Mouse (Mus musculus) liver, embryonic 13.5 days (tissue): ENCODE results near the gene Wbp2. TPM values are rescaled to one million over a fixed set of nuclear protein-coding genes. Genes with fewer than 3 reads are reported as not detected.

ENCODE experiments used
- ATAC-seq: fragments of 200-750 bp; cut with Nextera tagmentation; 2 replicates; pipeline ENCODE4 v1.8.0; 2017; ENCODE audit warnings: low read depth, mild to moderate bottlenecking, moderate number of reproducible peaks, moderate library complexity
- DNase-seq: peaks from one replicate; pipeline ENCODE4 v3.0.0; 2022
- H3K27ac ChIP-seq: fragments of 300-500 bp; sonication (generic); 2 replicates; pipeline ENCODE4 v1.5.1; 2015; ENCODE audit warnings: moderate library complexity, mild to moderate bottlenecking, inconsistent platforms
- H3K27me3 ChIP-seq: fragments of 300-500 bp; sonication (generic); 2 replicates; pipeline ENCODE4 v1.6.1; 2015; ENCODE audit warnings: mild to moderate bottlenecking, inconsistent platforms
- H3K36me3 ChIP-seq: fragments of 300-500 bp; sonication (generic); 2 replicates; pipeline ENCODE4 v1.6.1; 2015; ENCODE audit warnings: mild to moderate bottlenecking, inconsistent platforms
- H3K4me1 ChIP-seq: fragments of 300-500 bp; sonication (generic); replicated peaks from 2 replicates; pipeline ENCODE4 v1.6.1; 2015; ENCODE audit warnings: inconsistent platforms
- H3K4me2 ChIP-seq: fragments of 300-500 bp; sonication (generic); 2 replicates; pipeline ENCODE4 v1.6.1; 2015; ENCODE audit warnings: inconsistent platforms, mild to moderate bottlenecking, moderate library complexity
- H3K4me3 ChIP-seq: fragments of 300-500 bp; sonication (generic); replicated peaks from 2 replicates; pipeline ENCODE4 v1.5.1; 2015; ENCODE audit warnings: mild to moderate bottlenecking, inconsistent platforms
- H3K9ac ChIP-seq: fragments of 300-500 bp; sonication (generic); 2 replicates; pipeline ENCODE4 v1.6.1; 2015; ENCODE audit warnings: mild to moderate bottlenecking, inconsistent platforms
- H3K9me3 ChIP-seq: fragments of 300-500 bp; sonication (generic); replicated peaks from 2 replicates; pipeline ENCODE4 v1.6.1; 2016; ENCODE audit warnings: inconsistent platforms
- WGBS: fragments of 180-500 bp; shearing (Covaris S2); methylation state at CpG from one replicate; pipeline ENCODE4 v1.1.7; 2015; ENCODE audit not compliant: insufficient replicate concordance; 5-methylcytosine and 5-hydroxymethylcytosine counted together
- polyA plus RNA-seq: library from polyadenylated mRNA; unstranded; fragments of >200 nt; fragmentation: Nextera tagmentation; extraction: Ambion mirVana; gene quantifications from 2 replicates; pipeline ENCODE4 v1.2.1, GENCODE M21; 2015

The Wbp2 gene
- polyA plus RNA-seq, 1 experiment from 2014 or later = 58.9 TPM

DNA sequence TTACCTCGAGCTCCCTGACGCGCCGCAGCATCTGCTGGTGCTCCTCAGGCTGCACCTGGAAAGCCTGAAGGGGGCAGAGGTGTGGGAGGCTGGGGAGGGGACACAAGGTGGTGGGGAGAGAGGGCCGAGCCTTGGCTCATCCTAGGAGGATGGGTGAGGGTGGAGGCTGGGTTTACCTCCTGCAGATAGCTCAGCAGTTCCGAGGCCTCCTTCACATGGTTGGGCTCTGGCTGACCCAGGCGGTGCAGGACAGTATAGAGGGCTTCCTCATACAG lies 10.6 kb downstream of the Wbp2 start:
- Histone ChIP-seq H3K27ac (peak overlapping the region; percentile 99), H3K4me3 (peak overlapping the region; percentile 75), H3K4me2 (peak overlapping the region; percentile 99), H3K36me3 (peaks cover 50% of the 10 kb centered on the region), H3K9me3 (no peaks in the 10 kb centered on the region), H3K4me1 (peaks cover 79% of the 10 kb centered on the region), H3K9ac (peak overlapping the region; percentile 96), H3K27me3 (no peaks in the 10 kb centered on the region)
- DNase-seq (no peak), ATAC-seq (0 out of 2 replicates have a peak, but pooled peaks have one; percentile 9)
- 48% methylated on average over 7 of the region's 7 CpGs for WGBS

DNA sequence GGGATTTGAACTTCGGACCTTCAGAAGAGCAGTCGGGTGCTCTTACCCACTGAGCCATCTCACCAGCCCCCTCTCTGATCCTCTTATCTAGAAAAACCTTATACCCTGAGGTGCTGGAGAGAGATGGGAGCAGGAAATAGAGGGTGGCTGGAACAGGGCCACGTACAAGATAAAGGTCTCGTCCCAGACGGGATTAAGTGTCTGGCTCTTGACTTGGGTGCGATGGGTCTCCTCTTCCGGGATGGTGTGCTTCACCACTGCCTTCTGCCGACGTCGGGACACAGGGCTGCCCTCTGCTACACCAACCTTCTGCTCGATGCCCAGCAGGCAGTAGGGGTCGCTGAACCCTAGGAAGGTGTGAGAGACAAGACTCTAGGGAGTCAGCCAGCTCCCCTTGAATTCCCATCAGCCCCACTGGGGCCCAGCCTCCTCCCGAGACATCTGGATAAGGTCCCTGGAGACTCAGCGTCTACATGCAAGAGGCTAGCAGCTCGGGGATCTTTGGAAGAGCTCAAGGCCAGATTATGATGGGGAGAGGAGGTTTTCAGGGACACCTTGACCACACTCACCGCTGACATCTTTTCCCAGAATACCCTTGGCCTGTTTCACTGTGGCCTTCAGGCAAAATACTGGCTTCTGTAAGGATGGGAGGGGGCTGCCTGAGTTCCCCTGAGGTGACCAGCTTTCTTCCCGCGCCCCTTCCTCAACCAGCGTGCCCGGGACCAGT lies 11.1 kb downstream of the Wbp2 start:
- Histone ChIP-seq H3K9ac (peak overlapping the region; percentile 96), H3K36me3 (peaks cover 45% of the 10 kb centered on the region), H3K27ac (peak overlapping the region; percentile 99), H3K4me1 (peaks cover 74% of the 10 kb centered on the region), H3K4me3 (peak overlapping the region; percentile 75), H3K9me3 (no peaks in the 10 kb centered on the region), H3K27me3 (no peaks in the 10 kb centered on the region), H3K4me2 (peak overlapping the region; percentile 99)
- WGBS = 21% methylated on average over 20 of the region's 20 CpGs
- peak; percentile 60 for DNase-seq
- ATAC-seq = peak; percentile 2; the same call in 1 of the 2 replicates

DNA sequence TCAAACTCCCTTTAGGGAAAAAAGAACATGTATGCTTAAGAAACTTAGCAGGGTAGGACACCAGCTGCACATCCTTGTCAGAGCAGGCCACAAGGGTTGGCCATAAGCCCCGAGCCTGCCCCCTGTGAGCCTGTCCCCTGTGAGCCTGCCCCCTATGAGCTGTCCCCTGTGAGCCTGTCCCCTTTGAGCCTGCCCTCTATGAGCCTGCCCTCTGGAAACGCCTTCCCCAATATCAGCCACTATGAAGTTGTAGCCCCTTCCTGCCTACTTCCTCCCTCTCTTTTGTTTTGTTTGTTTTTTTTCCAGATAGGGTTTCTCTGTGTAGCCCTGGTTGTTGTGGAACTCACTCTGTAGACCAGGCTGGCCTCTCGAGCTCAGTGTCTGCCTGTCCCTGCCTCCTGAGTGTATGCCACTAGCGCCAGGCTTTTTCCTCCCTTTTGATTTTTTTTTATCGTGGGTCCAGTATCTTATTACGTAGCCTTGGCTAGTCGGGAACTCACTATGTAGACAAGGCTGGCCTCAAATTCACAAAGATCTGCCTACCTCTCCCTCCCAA lies 12.3 kb downstream of the Wbp2 start:
- ATAC-seq (no peak), DNase-seq (no peak)
- Histone ChIP-seq H3K27me3 (no peaks in the 10 kb centered on the region), H3K4me1 (peaks cover 62% of the 10 kb centered on the region), H3K4me2 (no peak overlapping the region), H3K4me3 (no peak overlapping the region), H3K36me3 (peaks cover 36% of the 10 kb centered on the region), H3K9ac (peak overlapping the region; percentile 23; the same call in 1 of the 2 replicates), H3K9me3 (no peaks in the 10 kb centered on the region), H3K27ac (peak overlapping the region; percentile 61)
- 33% methylated on average over 7 of the region's 7 CpGs for WGBS

DNA sequence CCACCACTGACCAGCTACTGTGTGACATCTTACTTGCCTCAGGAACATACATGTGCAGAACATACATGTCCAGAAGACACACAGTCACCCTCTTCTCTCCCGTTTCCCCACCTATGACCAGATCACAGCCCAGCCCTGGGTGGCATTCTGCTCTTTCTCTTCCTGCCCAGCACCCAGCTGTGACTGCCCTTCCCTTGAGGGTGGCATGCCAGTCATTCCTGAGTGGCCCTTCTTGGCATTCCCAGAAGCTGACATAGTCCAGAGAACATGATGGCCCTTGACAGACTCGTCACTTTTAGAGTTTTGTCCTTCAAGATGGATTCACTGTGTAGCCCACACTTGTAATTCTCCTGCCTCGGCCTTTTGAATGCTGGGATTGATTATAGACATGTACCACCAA lies 14.2 kb downstream of the Wbp2 start:
- Histone ChIP-seq H3K9ac (no peak overlapping the region), H3K9me3 (no peaks in the 10 kb centered on the region), H3K4me1 (peaks cover 43% of the 10 kb centered on the region), H3K27me3 (no peaks in the 10 kb centered on the region), H3K36me3 (peaks cover 44% of the 10 kb centered on the region), H3K4me2 (no peak overlapping the region), H3K4me3 (no peak overlapping the region), H3K27ac (no peak overlapping the region)
- DNase-seq = no peak
- no peak for ATAC-seq
- 85% methylated on average over 3 of the region's 3 CpGs for WGBS

DNA sequence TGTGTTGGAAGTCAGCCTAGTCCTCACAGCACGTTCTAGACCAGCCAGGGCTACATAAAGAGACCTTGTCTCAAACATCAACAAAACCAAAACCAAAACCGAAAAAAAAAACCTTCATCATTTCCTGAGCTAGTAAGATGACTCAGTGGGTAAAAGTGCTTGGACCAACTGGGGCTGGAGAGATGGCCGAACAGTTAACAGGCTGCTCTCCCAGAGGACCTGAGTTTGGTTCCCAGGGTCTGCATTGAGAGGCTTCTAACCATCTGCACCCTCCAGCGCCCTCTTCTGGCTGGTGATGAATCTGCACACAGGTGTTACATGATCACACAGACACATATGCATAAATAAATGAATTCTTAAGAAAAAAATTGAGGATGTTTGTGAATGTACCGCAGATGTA lies 15.3 kb downstream of the Wbp2 start:
- Histone ChIP-seq H3K27ac (no peak overlapping the region), H3K27me3 (no peaks in the 10 kb centered on the region), H3K36me3 (peaks cover 51% of the 10 kb centered on the region), H3K4me1 (peaks cover 32% of the 10 kb centered on the region), H3K4me2 (no peak overlapping the region), H3K4me3 (no peak overlapping the region), H3K9me3 (no peaks in the 10 kb centered on the region), H3K9ac (no peak overlapping the region)
- 36% methylated on average over 5 of the region's 5 CpGs for WGBS
- DNase-seq (no peak), ATAC-seq (no peak)

DNA sequence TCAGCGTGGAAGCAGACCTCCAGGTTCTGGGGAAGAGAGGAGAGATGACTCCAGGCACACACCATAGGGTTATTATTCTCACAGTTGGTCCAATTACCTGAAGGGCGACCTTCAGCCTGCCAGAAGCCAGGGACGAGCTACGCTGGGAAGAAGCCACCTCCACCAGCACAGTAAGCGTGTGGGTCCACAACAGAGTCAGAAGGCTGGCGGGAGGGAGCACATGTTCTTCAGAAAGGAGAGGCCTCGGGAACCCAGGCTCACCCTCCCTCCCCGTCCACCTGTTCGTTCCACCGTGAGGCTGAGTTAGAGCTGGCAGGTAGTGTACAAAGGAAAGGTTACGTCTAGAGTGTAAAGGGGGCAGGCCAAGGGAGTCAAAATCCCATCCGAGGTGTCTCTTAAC lies 21.4 kb downstream of the Wbp2 start:
- H3K36me3 ChIP-seq = peaks cover 87% of the 10 kb centered on the region

DNA sequence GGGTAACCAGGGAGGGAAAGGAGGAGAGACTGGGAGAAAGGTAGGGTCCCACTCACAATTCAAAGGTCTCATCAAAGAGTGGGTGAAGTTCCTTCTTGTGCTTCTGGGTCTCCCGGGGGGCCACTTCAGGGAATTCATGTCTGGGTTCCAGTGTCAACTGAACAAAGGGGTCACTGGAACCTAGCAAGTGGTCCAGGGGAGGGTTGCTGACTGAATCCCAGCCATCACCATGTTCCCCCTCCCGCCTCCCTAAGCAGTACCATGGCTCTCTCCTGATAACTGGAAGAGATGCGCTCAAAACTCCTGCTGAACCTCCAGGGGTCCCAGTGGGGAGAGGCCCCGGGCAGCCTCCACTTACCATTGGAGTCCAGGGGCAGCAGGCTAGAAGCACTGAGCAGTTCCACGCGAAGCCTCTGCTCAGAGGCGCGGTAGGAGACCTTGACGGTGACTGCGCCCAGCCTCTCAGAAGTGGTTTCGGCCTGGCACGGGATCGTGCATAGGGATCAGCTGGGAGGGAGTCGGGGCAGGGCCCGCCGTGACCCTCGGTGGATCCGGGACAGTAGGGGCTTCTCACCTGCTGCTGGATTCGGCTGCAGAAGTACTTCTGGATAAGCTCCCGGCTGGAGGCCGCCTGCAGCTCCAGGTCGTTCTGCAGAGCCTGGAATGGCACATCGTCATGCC lies 22.5 kb downstream of the Wbp2 start:
- no peak overlapping the region for H3K4me2 ChIP-seq
- peaks cover 92% of the 10 kb centered on the region for H3K36me3 ChIP-seq
- no peak overlapping the region for H3K4me3 ChIP-seq
- no peak overlapping the region for H3K9ac ChIP-seq
- WGBS = 85% methylated on average over 23 of the region's 23 CpGs
- no peak for ATAC-seq
- no peak overlapping the region for H3K27ac ChIP-seq
- H3K9me3 ChIP-seq = no peaks in the 10 kb centered on the region
- H3K4me1 ChIP-seq = 0 out of 2 replicates have a peak, but pooled peaks cover 3% of the 10 kb centered on the region
- no peak for DNase-seq
- H3K27me3 ChIP-seq = no peaks in the 10 kb centered on the region

More for the DNA sequence above, 21.4 kb downstream of the Wbp2 start:
- Histone ChIP-seq H3K27me3 (no peaks in the 10 kb centered on the region), H3K27ac (no peak overlapping the region), H3K9me3 (no peaks in the 10 kb centered on the region), H3K4me2 (no peak overlapping the region), H3K4me3 (no peak overlapping the region), H3K9ac (no peak overlapping the region), H3K4me1 (0 out of 2 replicates have a peak, but pooled peaks cover 3% of the 10 kb centered on the region)
- ATAC-seq = no peak
- 82% methylated on average over 12 of the region's 12 CpGs for WGBS
- no peak for DNase-seq

DNA sequence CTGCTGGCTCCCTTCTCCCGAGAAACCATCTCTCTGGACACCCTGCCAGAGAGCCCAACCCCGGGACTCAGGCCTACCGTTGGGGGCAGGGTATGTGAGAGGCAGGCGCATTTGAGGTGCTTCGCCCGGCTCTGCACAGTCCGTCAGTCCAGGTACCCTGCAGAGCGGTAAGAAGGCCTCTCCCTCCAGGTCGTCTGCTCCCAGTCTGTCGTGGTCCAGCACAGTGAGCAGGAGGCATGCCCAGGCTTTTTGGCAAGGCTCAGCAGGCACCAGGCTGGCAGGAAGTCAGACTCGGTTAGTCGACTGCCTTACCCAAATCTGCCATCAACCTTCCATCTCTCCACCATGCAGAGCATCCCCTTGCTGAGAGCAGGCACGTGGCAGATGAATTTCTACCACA lies 23.2 kb downstream of the Wbp2 start:
- WGBS = 75% methylated on average over 13 of the region's 13 CpGs

DNA sequence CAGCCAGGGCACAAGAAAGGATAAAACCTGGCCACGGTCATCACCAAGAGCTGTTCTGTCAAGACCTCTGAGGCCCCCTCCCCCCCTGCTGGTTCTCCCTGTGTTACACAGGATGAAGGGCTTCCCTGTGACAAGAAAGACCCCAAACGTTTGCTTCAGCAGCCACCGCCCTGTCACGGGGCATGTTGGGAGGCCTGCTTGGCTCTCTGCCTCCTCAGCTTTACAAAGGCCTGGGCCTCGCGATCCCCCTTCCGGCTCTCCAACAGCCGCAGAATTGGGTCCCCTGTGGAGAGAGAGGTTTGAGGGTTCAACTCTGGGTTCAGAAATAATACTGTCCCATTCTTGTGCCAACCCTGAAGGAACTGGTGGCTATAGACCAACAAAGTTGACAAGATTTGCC lies 24.3 kb downstream of the Wbp2 start:
- H3K9me3 ChIP-seq = no peaks in the 10 kb centered on the region
- 68% methylated on average over 8 of the region's 8 CpGs for WGBS
- H3K4me1 ChIP-seq = peaks cover 19% of the 10 kb centered on the region

More for the DNA sequence above, 23.2 kb downstream of the Wbp2 start:
- ATAC-seq = no peak
- Histone ChIP-seq H3K9ac (no peak overlapping the region), H3K36me3 (peaks cover 92% of the 10 kb centered on the region), H3K27me3 (no peaks in the 10 kb centered on the region), H3K4me1 (peaks cover 9% of the 10 kb centered on the region; the same call in 1 of the 2 replicates), H3K27ac (no peak overlapping the region), H3K4me3 (no peak overlapping the region), H3K9me3 (no peaks in the 10 kb centered on the region), H3K4me2 (no peak overlapping the region)
- no peak for DNase-seq

DNA sequence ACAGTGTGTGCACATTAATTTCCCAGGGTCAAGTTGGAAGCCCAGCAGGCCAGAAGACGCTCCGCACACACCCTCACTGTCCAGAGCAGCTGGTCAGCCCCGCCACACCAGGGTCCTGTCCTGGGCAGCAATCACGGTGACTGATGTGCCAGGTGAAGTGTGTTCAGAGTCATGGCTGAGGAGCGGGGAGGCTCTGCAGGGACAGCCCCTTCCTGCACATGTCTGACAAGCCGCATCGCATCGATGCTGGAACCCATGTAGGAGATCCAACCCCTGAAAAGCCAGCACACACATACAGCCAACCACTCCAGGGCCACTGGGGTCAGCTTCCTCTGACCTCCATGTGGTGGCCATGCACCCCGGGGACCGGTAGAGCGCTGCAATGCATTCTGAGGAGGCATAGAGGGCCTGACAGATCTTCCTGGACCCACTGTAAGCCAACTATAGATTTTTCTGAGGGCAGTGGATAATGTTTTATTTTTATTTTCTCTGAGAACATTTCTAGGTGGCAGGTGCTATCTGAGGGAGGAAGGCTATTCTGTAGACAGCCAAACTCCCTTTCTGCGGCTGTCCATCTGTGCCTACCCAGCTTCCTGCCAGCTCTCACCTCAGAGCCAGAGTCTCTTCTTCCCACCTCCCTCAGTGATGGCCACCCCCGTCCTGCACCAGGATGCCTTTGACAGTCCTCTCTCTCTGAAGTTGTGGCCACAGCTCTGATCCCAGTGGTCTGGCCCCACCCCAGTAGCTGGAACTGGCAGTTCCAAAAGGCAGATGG lies 25.0 kb downstream of the Wbp2 start:
- no peak overlapping the region for H3K4me2 ChIP-seq
- 88% methylated on average over 13 of the region's 13 CpGs for whole genome bisulfite sequencing
- no peak overlapping the region for H3K4me3 ChIP-seq
- H3K27ac ChIP-seq = no peak overlapping the region
- peaks cover 96% of the 10 kb centered on the region for H3K36me3 ChIP-seq
- no peaks in the 10 kb centered on the region for H3K27me3 ChIP-seq
- no peaks in the 10 kb centered on the region for H3K9me3 ChIP-seq
- ATAC-seq (no peak), DNase-seq (no peak)
- peaks cover 26% of the 10 kb centered on the region for H3K4me1 ChIP-seq
- H3K9ac ChIP-seq = no peak overlapping the region

More for the DNA sequence above, 24.3 kb downstream of the Wbp2 start:
- Histone ChIP-seq H3K4me3 (no peak overlapping the region), H3K27ac (no peak overlapping the region; the same call in 1 of the 2 replicates), H3K36me3 (peaks cover 94% of the 10 kb centered on the region), H3K27me3 (no peaks in the 10 kb centered on the region), H3K4me2 (no peak overlapping the region), H3K9ac (no peak overlapping the region)
- DNase-seq = no peak
- ATAC-seq = no peak

DNA sequence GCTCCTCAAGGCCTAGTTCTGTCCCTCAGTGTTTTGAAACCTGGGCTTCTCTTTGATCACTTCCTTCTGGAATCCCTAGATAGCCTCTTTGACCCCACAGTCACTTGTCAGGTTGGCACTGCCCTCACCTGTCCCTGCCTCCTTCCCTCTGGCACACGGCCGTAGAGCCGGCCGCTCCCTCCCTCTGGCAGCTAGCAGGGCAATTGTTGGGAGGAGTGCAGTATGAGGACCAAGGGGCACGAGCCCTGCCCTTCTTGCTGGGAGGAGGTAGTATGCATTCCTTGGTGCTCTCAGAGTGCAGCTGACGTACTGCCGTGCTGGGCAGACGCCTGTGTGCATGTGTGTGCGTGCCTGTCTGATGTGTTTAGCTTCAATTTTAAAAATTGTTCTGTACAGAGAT lies 26.2 kb downstream of the Wbp2 start:
- Histone ChIP-seq H3K27ac (no peak overlapping the region; the same call in 1 of the 2 replicates), H3K4me2 (no peak overlapping the region), H3K27me3 (no peaks in the 10 kb centered on the region), H3K4me3 (no peak overlapping the region), H3K9me3 (no peaks in the 10 kb centered on the region), H3K36me3 (peaks cover 99% of the 10 kb centered on the region), H3K4me1 (peaks cover 38% of the 10 kb centered on the region), H3K9ac (no peak overlapping the region)
- DNase-seq (no peak), ATAC-seq (no peak)
- 86% methylated on average over 9 of the region's 9 CpGs for WGBS
